Mouse (Mus musculus) midbrain, postnatal 0 days (tissue): ENCODE data around the gene Mgat5b. TPM values are rescaled to one million over a fixed set of nuclear protein-coding genes. Genes with fewer than 3 reads are reported as not detected.
A peak's percentile ranks its signal among the peaks of the same experiment; 100 is the strongest.

Experiments
- ATAC-seq: fragments of 200-750 bp; cut with Nextera tagmentation; 2 replicates; pipeline ENCODE4 v1.8.0; 2017; ENCODE audit warnings: moderate number of reproducible peaks, mild to moderate bottlenecking, moderate TSS enrichment, moderate library complexity; ENCODE audit not compliant: low FRiP score
- DNase-seq: peaks from one replicate; pipeline ENCODE4 v3.0.0-alpha.2; 2015; ENCODE audit warnings: low spot score
- H3K27ac ChIP-seq: fragments of 300-500 bp; sonication (generic); 2 replicates; pipeline ENCODE4 v1.5.1; 2014; ENCODE audit warnings: low read depth, mild to moderate bottlenecking, low read length, mixed read lengths
- H3K27me3 ChIP-seq: fragments of 300-500 bp; sonication (generic); 2 replicates; pipeline ENCODE4 v1.6.1; 2014; ENCODE audit warnings: low read length, control low read depth, mixed read lengths; ENCODE audit not compliant: insufficient read depth
- H3K36me3 ChIP-seq: fragments of 300-500 bp; sonication (generic); 2 replicates; pipeline ENCODE4 v1.6.1; 2014; ENCODE audit warnings: low read length, control low read depth, mixed read lengths; ENCODE audit not compliant: insufficient read depth
- H3K4me1 ChIP-seq: fragments of 300-500 bp; sonication (generic); 2 replicates; pipeline ENCODE4 v1.6.1; 2014; ENCODE audit warnings: mild to moderate bottlenecking, control low read depth, antibody characterized with exemption, low read length, mixed read lengths; ENCODE audit not compliant: insufficient read depth
- H3K4me2 ChIP-seq: fragments of 300-500 bp; sonication (generic); 2 replicates; pipeline ENCODE4 v1.6.1; 2014; ENCODE audit warnings: low read depth, mild to moderate bottlenecking, low read length, mixed read lengths; ENCODE audit not compliant: poor library complexity, severe bottlenecking
- H3K4me3 ChIP-seq: fragments of 300-500 bp; sonication (generic); 2 replicates; pipeline ENCODE4 v1.5.1; 2014; ENCODE audit warnings: low read depth, mild to moderate bottlenecking, low read length, moderate library complexity
- H3K9ac ChIP-seq: fragments of 300-500 bp; sonication (generic); replicated peaks from 2 replicates; pipeline ENCODE4 v1.6.1; 2014; ENCODE audit warnings: mild to moderate bottlenecking, low read length, moderate library complexity, mixed read lengths; ENCODE audit not compliant: poor library complexity, severe bottlenecking
- H3K9me3 ChIP-seq: fragments of 300-500 bp; sonication (generic); 2 replicates; pipeline ENCODE4 v1.6.1; 2016; ENCODE audit warnings: low read length, control low read depth
- CTCF ChIP-seq: IDR thresholded peaks from 2 replicates; pipeline ENCODE4 v1.5.1; 2016; ENCODE audit warnings: antibody characterized with exemption, mild to moderate bottlenecking
- WGBS: fragments of 180-500 bp; shearing (Covaris S2); extraction: QIAGEN DNeasy Blood & Tissue Kit; methylation state at CpG from one replicate; pipeline ENCODE4 v1.1.7; 2014; 5-methylcytosine and 5-hydroxymethylcytosine counted together
- polyA plus RNA-seq: library from polyadenylated mRNA; unstranded; fragments of >200 nt; fragmentation: Nextera tagmentation; extraction: Ambion mirVana; gene quantifications from 2 replicates; pipeline ENCODE4 v1.2.1, GENCODE M21; 2015
- total RNA-seq: library from RNA; depleted of rRNA; stranded (reverse); fragments of >200 nt; gene quantifications from 2 replicates; pipeline ENCODE4 v1.2.3, GENCODE M21; 2014

Mgat5b gene
- total and polyA plus RNA-seq, 2 experiments from 2014 or later = 23.7 to 133 TPM

- Histone ChIP-seq H3K9ac (no peak overlapping the region), H3K36me3 (no peaks in the 10 kb centered on the region), H3K9me3 (no peaks in the 10 kb centered on the region), H3K4me2 (no peak overlapping the region), H3K27ac (no peak overlapping the region), H3K4me3 (no peak overlapping the region), H3K27me3 (no peaks in the 10 kb centered on the region), H3K4me1 (no peaks in the 10 kb centered on the region)
- no peak for ATAC-seq
- DNase-seq = no peak
- no peak for TF ChIP-seq CTCF
- WGBS = 55% methylated on average over 7 of the region's 7 CpGs
Measured at GRCm38 (mm10) chr11:116880839-116881238, 37.8 kb upstream of the Mgat5b start.

- 43% methylated on average over 5 of the region's 5 CpGs for WGBS
- TF ChIP-seq CTCF = no peak
- no peak overlapping the region for H3K9ac ChIP-seq
Measured at GRCm38 (mm10) chr11:116881440-116881839, 37.2 kb upstream of the Mgat5b start.

GRCm38 (mm10) chr11:116882446-116882845 lies 36.2 kb upstream of the Mgat5b start:
- Histone ChIP-seq H3K4me3 (no peak overlapping the region), H3K36me3 (no peaks in the 10 kb centered on the region), H3K27ac (no peak overlapping the region), H3K9me3 (no peaks in the 10 kb centered on the region), H3K4me2 (no peak overlapping the region), H3K27me3 (peaks cover 4% of the 10 kb centered on the region; the same call in 1 of the 2 replicates), H3K4me1 (no peaks in the 10 kb centered on the region), H3K9ac (no peak overlapping the region)
- DNase-seq = no peak
- WGBS = 87% methylated on average over 10 of the region's 10 CpGs
- ATAC-seq = no peak
- no peak for TF ChIP-seq CTCF

More at GRCm38 (mm10) chr11:116881440-116881839, 37.2 kb upstream of the Mgat5b start:
- ATAC-seq = no peak
- Histone ChIP-seq H3K4me2 (no peak overlapping the region), H3K36me3 (no peaks in the 10 kb centered on the region), H3K27ac (no peak overlapping the region), H3K4me3 (no peak overlapping the region), H3K27me3 (no peaks in the 10 kb centered on the region), H3K4me1 (no peaks in the 10 kb centered on the region), H3K9me3 (no peaks in the 10 kb centered on the region)
- no peak for DNase-seq

GRCm38 (mm10) chr11:116884061-116884460 lies 34.6 kb upstream of the Mgat5b start:
- ATAC-seq (no peak), DNase-seq (no peak)
- H3K9me3 ChIP-seq = no peaks in the 10 kb centered on the region
- H3K36me3 ChIP-seq = no peaks in the 10 kb centered on the region
- no peaks in the 10 kb centered on the region for H3K4me1 ChIP-seq
- peaks cover 4% of the 10 kb centered on the region; the same call in 1 of the 2 replicates for H3K27me3 ChIP-seq
- no peak overlapping the region for H3K9ac ChIP-seq
- H3K4me2 ChIP-seq = no peak overlapping the region
- TF ChIP-seq CTCF = no peak
- WGBS = 82% methylated on average over 6 of the region's 6 CpGs
- H3K27ac ChIP-seq = no peak overlapping the region
- no peak overlapping the region for H3K4me3 ChIP-seq

GRCm38 (mm10) chr11:116885275-116886151 lies 33.1 kb upstream of the Mgat5b start:
- Histone ChIP-seq H3K9ac (no peak overlapping the region; the same call in 1 of the 2 replicates), H3K4me1 (no peaks in the 10 kb centered on the region), H3K4me3 (no peak overlapping the region), H3K27me3 (peaks cover 4% of the 10 kb centered on the region; the same call in 1 of the 2 replicates), H3K36me3 (no peaks in the 10 kb centered on the region), H3K27ac (no peak overlapping the region; the same call in 1 of the 2 replicates), H3K9me3 (no peaks in the 10 kb centered on the region), H3K4me2 (peak overlapping the region; percentile 52)
- DNase-seq (peak; percentile 94), ATAC-seq (peak; percentile 61; the same call in 1 of the 2 replicates)
- peak; percentile 98 for TF ChIP-seq CTCF
- 4% methylated on average over 26 of the region's 28 CpGs for WGBS

DNA sequence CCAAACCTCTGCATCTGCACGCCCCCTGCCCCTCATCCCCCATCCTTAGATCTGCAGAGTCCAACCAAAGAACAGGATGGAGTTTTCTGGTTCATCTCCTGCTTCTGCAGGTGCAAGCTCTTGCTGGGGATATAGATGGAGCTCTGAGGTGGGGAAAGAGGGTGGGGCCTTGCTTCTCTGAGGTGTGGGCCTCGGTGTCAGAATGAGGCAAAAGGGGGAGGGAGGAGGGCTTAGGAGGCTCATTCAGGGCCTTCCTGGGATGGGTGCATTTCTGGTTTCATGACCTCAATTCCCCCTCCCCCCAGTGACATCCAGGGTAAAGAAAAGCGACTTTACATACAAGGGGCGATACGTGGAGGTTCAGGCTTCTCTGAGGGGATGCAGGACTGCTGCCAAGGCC lies 31.5 kb upstream of the Mgat5b start:
- no peak overlapping the region for H3K4me3 ChIP-seq
- WGBS = 61% methylated on average over 5 of the region's 5 CpGs

More for the DNA sequence above, 31.5 kb upstream of the Mgat5b start:
- Histone ChIP-seq H3K4me2 (no peak overlapping the region), H3K36me3 (no peaks in the 10 kb centered on the region), H3K9ac (no peak overlapping the region), H3K4me1 (no peaks in the 10 kb centered on the region), H3K27ac (no peak overlapping the region), H3K9me3 (no peaks in the 10 kb centered on the region), H3K27me3 (peaks cover 4% of the 10 kb centered on the region; the same call in 1 of the 2 replicates)
- ATAC-seq (no peak), DNase-seq (no peak)
- TF ChIP-seq CTCF = no peak
